Mouse (Mus musculus) hindbrain, embryonic 16.5 days (tissue): Measurements from ENCODE around the gene Zmym6. TPM values are rescaled to one million over a fixed set of nuclear protein-coding genes. Genes with fewer than 3 reads are reported as not detected.
"Not testable (repeated sequence)": the region's sequence is repeated elsewhere in the genome, so short reads cannot be mapped to it uniquely, and the experiment has no call there.

Experiments
- ATAC-seq: fragments of 200-750 bp; cut with Nextera tagmentation; 2 replicates; pipeline ENCODE4 v1.8.0; 2017; ENCODE audit warnings: moderate TSS enrichment, moderate library complexity
- H3K27ac ChIP-seq: fragments of 300-500 bp; sonication (generic); 2 replicates; pipeline ENCODE4 v1.5.1; 2014; ENCODE audit warnings: low read depth, mild to moderate bottlenecking, control low read depth, low read length, moderate library complexity
- H3K27me3 ChIP-seq: fragments of 300-500 bp; sonication (generic); replicated peaks from 2 replicates; pipeline ENCODE4 v1.6.1; 2014; ENCODE audit warnings: low read length; ENCODE audit not compliant: control insufficient read depth, insufficient read depth
- H3K36me3 ChIP-seq: fragments of 300-500 bp; sonication (generic); 2 replicates; pipeline ENCODE4 v1.6.1; 2014; ENCODE audit warnings: mild to moderate bottlenecking, low read length, moderate library complexity, mixed read lengths; ENCODE audit not compliant: control insufficient read depth, insufficient read depth
- H3K4me1 ChIP-seq: fragments of 300-500 bp; sonication (generic); 2 replicates; pipeline ENCODE4 v1.6.1; 2014; ENCODE audit warnings: low read depth, low read length; ENCODE audit not compliant: control insufficient read depth, insufficient read depth
- H3K4me2 ChIP-seq: fragments of 300-500 bp; sonication (generic); 2 replicates; pipeline ENCODE4 v1.6.1; 2014; ENCODE audit warnings: mild to moderate bottlenecking, low read length, control low read depth, moderate library complexity
- H3K4me3 ChIP-seq: fragments of 300-500 bp; sonication (generic); 2 replicates; pipeline ENCODE4 v1.5.1; 2014; ENCODE audit warnings: mild to moderate bottlenecking, low read length, control low read depth, moderate library complexity
- H3K9ac ChIP-seq: fragments of 300-500 bp; sonication (generic); 2 replicates; pipeline ENCODE4 v1.6.1; 2014; ENCODE audit warnings: low read depth, mild to moderate bottlenecking, control low read depth, low read length, moderate library complexity
- H3K9me3 ChIP-seq: fragments of 300-500 bp; sonication (generic); 2 replicates; pipeline ENCODE4 v1.6.1; 2014; ENCODE audit warnings: mild to moderate bottlenecking, low read length, moderate library complexity; ENCODE audit not compliant: control insufficient read depth
- WGBS: fragments of 180-500 bp; shearing (Covaris S2); extraction: QIAGEN DNeasy Blood & Tissue Kit; methylation state at CpG from one replicate; pipeline ENCODE4 v1.1.7; 2014; 5-methylcytosine and 5-hydroxymethylcytosine counted together
- polyA plus RNA-seq: library from polyadenylated mRNA; unstranded; fragments of >200 nt; fragmentation: Nextera tagmentation; extraction: Ambion mirVana; gene quantifications from 2 replicates; pipeline ENCODE4 v1.2.1, GENCODE M21; 2015

Gene Zmym6
- polyA plus RNA-seq, 1 experiment from 2014 or later: 30.6 TPM

GRCm38 (mm10) chr4:127099552-127099951 is 22.4 kb downstream of the Zmym6 start:
- ATAC-seq, H3K36me3 ChIP-seq, H3K4me2 ChIP-seq, H3K9me3 ChIP-seq, H3K27ac ChIP-seq, H3K4me3 ChIP-seq, H3K4me1 ChIP-seq, H3K9ac ChIP-seq, H3K27me3 ChIP-seq: not testable (repeated sequence)
- 97% methylated on average over 1 of the region's 2 CpGs for WGBS

DNA sequence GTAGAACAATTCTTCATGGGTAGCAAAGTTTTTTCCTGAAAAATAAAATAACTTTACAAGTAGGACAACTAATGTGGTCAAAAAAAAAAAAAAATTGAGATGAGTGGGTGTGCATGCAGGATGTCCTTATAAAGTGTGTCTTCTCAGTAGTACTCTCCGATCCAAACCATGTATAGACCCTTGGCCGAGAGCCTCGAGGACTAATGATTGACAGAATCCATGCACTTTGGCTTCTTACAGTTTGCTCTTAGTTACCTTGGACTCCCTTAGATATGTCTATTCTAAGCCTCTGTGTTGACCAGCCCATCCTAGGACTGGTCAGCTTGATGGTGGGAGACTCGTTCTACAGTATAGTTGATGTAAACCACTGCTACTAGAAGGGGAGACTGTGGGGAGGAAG is 30.4 kb downstream of the Zmym6 start:
- Histone ChIP-seq H3K4me2 (no peak overlapping the region), H3K4me1 (no peaks in the 10 kb centered on the region), H3K9ac (no peak overlapping the region), H3K9me3 (no peaks in the 10 kb centered on the region), H3K27me3 (no peaks in the 10 kb centered on the region), H3K4me3 (no peak overlapping the region), H3K27ac (no peak overlapping the region), H3K36me3 (peaks cover 25% of the 10 kb centered on the region)
- WGBS: 93% methylated on average over 4 of the region's 4 CpGs
- no peak for ATAC-seq

GRCm38 (mm10) chr4:127110570-127110969 is 33.4 kb downstream of the Zmym6 start:
- Histone ChIP-seq H3K9me3 (no peaks in the 10 kb centered on the region), H3K27me3 (no peaks in the 10 kb centered on the region), H3K27ac (no peak overlapping the region), H3K4me2 (no peak overlapping the region), H3K9ac (no peak overlapping the region), H3K4me3 (no peak overlapping the region), H3K36me3 (peaks cover 21% of the 10 kb centered on the region), H3K4me1 (no peaks in the 10 kb centered on the region)
- 79% methylated on average over 4 of the region's 4 CpGs for WGBS
- no peak for ATAC-seq

DNA sequence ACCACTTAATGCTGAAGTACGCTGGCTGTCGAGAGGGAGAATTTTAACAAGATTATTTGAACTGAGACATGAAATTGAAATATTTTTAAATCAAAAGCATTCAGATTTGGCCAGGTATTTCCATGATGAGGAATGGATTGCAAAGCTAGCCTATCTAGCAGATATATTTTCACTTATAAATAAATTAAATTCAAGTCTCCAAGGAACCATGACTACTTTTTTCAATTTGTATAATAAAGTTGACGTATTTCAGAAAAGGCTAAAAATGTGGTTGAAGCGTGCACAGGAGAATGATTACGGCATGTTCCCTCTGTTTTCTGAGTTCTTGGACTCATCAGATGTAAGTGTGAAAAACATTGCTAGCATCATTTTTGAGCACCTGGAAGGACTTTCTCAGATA is 46.2 kb downstream of the Zmym6 start, which contains the start of gene Tmem35b:
Tmem35b (plus strand) TSS at position 301 of the 400 bp plus-strand sequence.
- H3K4me1 ChIP-seq: peaks cover 5% of the 10 kb centered on the region
- H3K9me3 ChIP-seq: no peaks in the 10 kb centered on the region
- 98% methylated on average over 5 of the region's 5 CpGs for WGBS
- H3K4me2 ChIP-seq: no peak within 1 kb of the TSS
- H3K4me3 ChIP-seq: no peak within 1 kb of the TSS
- ATAC-seq: no peak
- H3K27me3 ChIP-seq: no peaks in the 10 kb centered on the region
- H3K27ac ChIP-seq: no peak within 1 kb of the TSS
- H3K9ac ChIP-seq: no peak within 1 kb of the TSS
- peaks cover 5% of the 10 kb centered on the region for H3K36me3 ChIP-seq

GRCm38 (mm10) chr4:127124331-127124730 is 47.1 kb downstream of the Zmym6 start:
- Histone ChIP-seq H3K4me1 (peaks cover 5% of the 10 kb centered on the region), H3K9me3 (no peaks in the 10 kb centered on the region), H3K36me3 (peaks cover 11% of the 10 kb centered on the region), H3K9ac (no peak overlapping the region), H3K27me3 (no peaks in the 10 kb centered on the region), H3K27ac (no peak overlapping the region), H3K4me2 (no peak overlapping the region), H3K4me3 (no peak overlapping the region)
- no peak for ATAC-seq
- 94% methylated on average over 1 of the region's 1 CpGs for WGBS

- Histone ChIP-seq H3K9ac (peak overlapping the region; percentile 78), H3K4me2 (peak overlapping the region; percentile 79), H3K27me3 (no peaks in the 10 kb centered on the region), H3K4me3 (peak overlapping the region; percentile 65), H3K27ac (peak overlapping the region; percentile 39; the same call in 1 of the 2 replicates), H3K36me3 (peaks cover 12% of the 10 kb centered on the region), H3K9me3 (no peaks in the 10 kb centered on the region), H3K4me1 (peaks cover 5% of the 10 kb centered on the region)
- peak; percentile 99 for ATAC-seq
- under 1% methylated on average over 34 of the region's 35 CpGs for WGBS
These were observed 48.8 kb downstream of the Zmym6 start for GRCm38 (mm10) chr4:127125834-127126463.

GRCm38 (mm10) chr4:127134687-127135086 is 57.5 kb downstream of the Zmym6 start:
- H3K9me3 ChIP-seq: no peaks in the 10 kb centered on the region
- no peaks in the 10 kb centered on the region for H3K27me3 ChIP-seq
- no peak overlapping the region for H3K27ac ChIP-seq
- H3K9ac ChIP-seq: no peak overlapping the region
- 49% methylated on average over 1 of the region's 1 CpGs for WGBS
- H3K4me3 ChIP-seq: no peak overlapping the region
- H3K36me3 ChIP-seq: no peaks in the 10 kb centered on the region
- ATAC-seq: no peak
- H3K4me1 ChIP-seq: no peaks in the 10 kb centered on the region
- H3K4me2 ChIP-seq: no peak overlapping the region

GRCm38 (mm10) chr4:127137591-127137990 is 60.4 kb downstream of the Zmym6 start:
- Histone ChIP-seq H3K27me3 (no peaks in the 10 kb centered on the region), H3K36me3 (no peaks in the 10 kb centered on the region), H3K4me2 (no peak overlapping the region), H3K9ac (no peak overlapping the region), H3K4me1 (no peaks in the 10 kb centered on the region), H3K4me3 (no peak overlapping the region), H3K27ac (no peak overlapping the region), H3K9me3 (no peaks in the 10 kb centered on the region)
- ATAC-seq: no peak
- 72% methylated on average over 5 of the region's 5 CpGs for WGBS

DNA sequence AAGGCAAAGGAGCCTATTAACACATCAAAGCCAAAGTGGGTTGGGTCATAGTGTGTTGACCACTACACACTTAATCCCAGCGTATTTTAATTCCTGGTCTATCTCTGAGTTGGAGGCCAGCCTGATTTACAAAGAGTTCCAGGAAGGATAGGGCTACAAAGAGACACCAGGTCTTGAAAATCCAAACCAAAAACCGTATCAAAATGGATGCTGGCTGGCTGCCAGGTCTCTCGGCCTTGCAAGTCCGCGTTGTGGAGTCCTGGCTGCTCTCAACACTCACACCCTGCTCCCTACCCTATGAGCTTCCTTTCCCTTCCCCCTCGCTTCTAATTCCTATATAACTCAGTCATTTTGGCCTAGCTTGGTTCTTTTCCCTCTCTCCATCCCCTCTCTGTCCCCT is 61.3 kb downstream of the Zmym6 start:
- Histone ChIP-seq H3K9me3 (no peaks in the 10 kb centered on the region), H3K4me1 (no peaks in the 10 kb centered on the region), H3K4me3 (no peak overlapping the region), H3K27me3 (no peaks in the 10 kb centered on the region), H3K27ac (no peak overlapping the region), H3K4me2 (no peak overlapping the region), H3K9ac (no peak overlapping the region), H3K36me3 (no peaks in the 10 kb centered on the region)
- ATAC-seq: no peak
- 32% methylated on average over 6 of the region's 6 CpGs for WGBS
